Mouse (Mus musculus): Measurements from ENCODE around the gene Mamdc2. TPM values are rescaled to one million over a fixed set of nuclear protein-coding genes. Genes with fewer than 3 reads are reported as not detected.

The Mamdc2 gene
- polyA plus RNA-seq, 1 experiment from 2014 or later: 1.3 TPM

DNA sequence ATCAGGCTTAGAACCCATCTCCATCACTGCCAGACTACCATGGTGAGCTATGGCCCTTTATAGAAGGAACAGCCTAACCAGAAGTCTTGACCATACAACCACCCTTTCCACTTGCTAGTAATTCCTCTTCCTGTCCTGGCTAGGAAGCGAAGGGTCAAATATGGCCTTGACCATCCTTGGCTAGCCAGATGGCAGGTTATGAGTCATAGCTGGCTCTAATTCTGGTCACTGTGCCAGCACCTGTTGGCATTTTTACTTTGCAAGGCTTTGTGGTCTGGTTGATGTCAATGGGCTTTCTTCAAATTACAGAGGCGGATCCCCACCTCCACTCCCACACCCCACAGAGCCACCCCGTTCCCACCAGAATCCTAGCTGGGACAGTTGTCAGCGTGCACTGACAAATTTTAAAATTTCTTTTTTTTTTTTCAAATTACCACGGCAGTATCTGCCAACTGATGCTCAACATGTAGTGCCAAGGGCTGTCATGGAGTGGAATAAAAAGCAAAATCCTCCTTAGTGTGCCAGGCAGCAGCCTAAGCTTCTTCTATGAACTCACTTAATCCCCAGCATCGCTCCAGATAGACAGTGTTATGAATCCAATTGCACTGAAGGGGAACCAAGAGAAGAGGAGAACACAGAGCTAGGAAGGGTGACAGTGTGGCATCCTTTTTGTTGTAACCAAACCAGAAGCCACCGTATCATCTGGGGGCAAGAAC, 73.1 kb downstream of the Mamdc2 start:
- 92% methylated on average over 7 of the region's 7 CpGs for WGBS
- no peak for ATAC-seq (ENCODE audit: low FRiP score)
- Histone ChIP-seq H3K9ac (no peak overlapping the region), H3K4me3 (no peak overlapping the region), H3K27me3 (peaks cover 3% of the 10 kb centered on the region; the same call in 1 of the 2 replicates), H3K4me2 (replicated peaks) (no peak overlapping the region), H3K9me3 (replicated peaks) (no peaks in the 10 kb centered on the region), H3K27ac (no peak overlapping the region), H3K4me1 (peaks cover 11% of the 10 kb centered on the region), H3K36me3 (no peaks in the 10 kb centered on the region)

- no peak overlapping the region for H3K27ac ChIP-seq
- peaks cover 8% of the 10 kb centered on the region for H3K4me1 ChIP-seq
- 78% methylated on average over 9 of the region's 9 CpGs for WGBS
- H3K4me3 ChIP-seq: no peak overlapping the region
- H3K36me3 ChIP-seq: no peaks in the 10 kb centered on the region
- no peak overlapping the region for H3K9ac ChIP-seq
- ATAC-seq (ENCODE audit: low FRiP score): 0 out of 2 replicates have a peak, but pooled peaks have one; percentile 29
- H3K4me2 ChIP-seq (replicated peaks): no peak overlapping the region
- no peaks in the 10 kb centered on the region for H3K9me3 ChIP-seq (replicated peaks)
- peaks cover 3% of the 10 kb centered on the region; the same call in 1 of the 2 replicates for H3K27me3 ChIP-seq
Measured at GRCm38 (mm10) chr19:23373728-23374127, 74.5 kb downstream of the Mamdc2 start.

DNA sequence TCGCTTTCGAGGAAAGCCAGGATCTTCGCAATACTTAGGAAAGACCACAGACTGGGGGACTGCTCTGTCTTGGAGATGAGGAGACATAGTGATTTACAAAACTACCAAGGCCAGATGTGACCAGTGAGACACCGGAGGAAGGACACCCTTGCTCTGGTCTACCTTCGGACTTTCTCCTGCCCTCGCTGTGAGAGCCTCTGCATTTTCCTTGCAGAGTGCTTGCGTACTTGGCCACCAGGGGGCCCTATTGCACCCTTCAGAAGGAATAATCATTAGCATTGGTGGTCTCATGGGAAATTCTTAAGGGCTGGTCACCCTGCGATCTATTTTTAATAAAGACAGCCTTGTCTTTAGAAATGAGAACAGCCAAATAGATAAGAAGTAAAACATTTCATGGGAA, 75.0 kb downstream of the Mamdc2 start:
- Histone ChIP-seq H3K27me3 (peaks cover 3% of the 10 kb centered on the region; the same call in 1 of the 2 replicates), H3K9me3 (replicated peaks) (no peaks in the 10 kb centered on the region), H3K4me2 (replicated peaks) (no peak overlapping the region), H3K9ac (no peak overlapping the region), H3K4me3 (no peak overlapping the region), H3K36me3 (no peaks in the 10 kb centered on the region), H3K4me1 (peaks cover 8% of the 10 kb centered on the region), H3K27ac (no peak overlapping the region)
- WGBS: 47% methylated on average over 8 of the region's 8 CpGs
- 0 out of 2 replicates have a peak, but pooled peaks have one; percentile 32 for ATAC-seq (ENCODE audit: low FRiP score)

GRCm38 (mm10) chr19:23369275-23369674, 79.0 kb downstream of the Mamdc2 start:
- Histone ChIP-seq H3K4me3 (no peak overlapping the region), H3K9me3 (replicated peaks) (no peaks in the 10 kb centered on the region), H3K27ac (no peak overlapping the region), H3K4me2 (replicated peaks) (no peak overlapping the region), H3K27me3 (peaks cover 3% of the 10 kb centered on the region; the same call in 1 of the 2 replicates), H3K4me1 (no peaks in the 10 kb centered on the region), H3K36me3 (no peaks in the 10 kb centered on the region), H3K9ac (no peak overlapping the region)
- 93% methylated on average over 4 of the region's 4 CpGs for WGBS
- ATAC-seq (ENCODE audit: low FRiP score): no peak

DNA sequence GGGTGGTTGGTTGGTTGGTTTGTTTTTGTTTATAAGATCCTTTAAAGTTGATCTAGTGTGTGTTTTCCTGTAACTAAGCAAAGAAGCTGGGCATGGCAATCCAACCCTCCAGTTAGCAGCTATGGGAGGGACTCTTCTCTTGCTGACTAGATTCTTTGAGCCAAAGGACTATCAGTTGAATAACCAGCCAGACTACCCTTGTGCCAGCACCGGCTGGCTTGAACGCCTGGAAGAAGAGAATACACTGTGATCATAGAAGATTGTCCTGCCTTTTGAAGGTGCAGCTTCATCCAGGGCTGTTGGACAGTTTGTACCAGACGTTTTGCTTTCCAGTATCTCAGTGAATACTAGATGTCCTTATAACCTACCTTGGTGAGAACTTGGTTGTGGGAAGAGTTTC, 86.2 kb downstream of the Mamdc2 start:
- Histone ChIP-seq H3K4me2 (replicated peaks) (no peak overlapping the region), H3K4me3 (no peak overlapping the region), H3K9ac (no peak overlapping the region), H3K36me3 (no peaks in the 10 kb centered on the region), H3K9me3 (replicated peaks) (no peaks in the 10 kb centered on the region), H3K27me3 (no peaks in the 10 kb centered on the region), H3K4me1 (no peaks in the 10 kb centered on the region), H3K27ac (no peak overlapping the region)
- no peak for ATAC-seq (ENCODE audit: low FRiP score)
- 87% methylated on average over 3 of the region's 3 CpGs for WGBS

GRCm38 (mm10) chr19:23361124-23361523, 87.1 kb downstream of the Mamdc2 start:
- Histone ChIP-seq H3K27me3 (no peaks in the 10 kb centered on the region), H3K4me3 (no peak overlapping the region), H3K27ac (no peak overlapping the region), H3K4me2 (replicated peaks) (no peak overlapping the region), H3K4me1 (no peaks in the 10 kb centered on the region), H3K9me3 (replicated peaks) (no peaks in the 10 kb centered on the region), H3K9ac (no peak overlapping the region), H3K36me3 (no peaks in the 10 kb centered on the region)
- WGBS: 77% methylated on average over 4 of the region's 4 CpGs
- ATAC-seq (ENCODE audit: low FRiP score): no peak

GRCm38 (mm10) chr19:23360536-23360935, 87.7 kb downstream of the Mamdc2 start:
- Histone ChIP-seq H3K4me1 (no peaks in the 10 kb centered on the region), H3K36me3 (no peaks in the 10 kb centered on the region), H3K9me3 (replicated peaks) (no peaks in the 10 kb centered on the region), H3K27ac (no peak overlapping the region), H3K9ac (no peak overlapping the region), H3K4me2 (replicated peaks) (no peak overlapping the region), H3K4me3 (no peak overlapping the region), H3K27me3 (no peaks in the 10 kb centered on the region)
- ATAC-seq (ENCODE audit: low FRiP score): no peak
- 89% methylated on average over 4 of the region's 4 CpGs for WGBS

GRCm38 (mm10) chr19:23357253-23357652, 91.0 kb downstream of the Mamdc2 start:
- WGBS: 86% methylated on average over 5 of the region's 5 CpGs
- Histone ChIP-seq H3K4me3 (no peak overlapping the region), H3K27ac (no peak overlapping the region), H3K36me3 (no peaks in the 10 kb centered on the region), H3K9me3 (replicated peaks) (no peaks in the 10 kb centered on the region), H3K4me2 (replicated peaks) (no peak overlapping the region), H3K4me1 (no peaks in the 10 kb centered on the region), H3K27me3 (no peaks in the 10 kb centered on the region), H3K9ac (no peak overlapping the region)
- ATAC-seq (ENCODE audit: low FRiP score): no peak

DNA sequence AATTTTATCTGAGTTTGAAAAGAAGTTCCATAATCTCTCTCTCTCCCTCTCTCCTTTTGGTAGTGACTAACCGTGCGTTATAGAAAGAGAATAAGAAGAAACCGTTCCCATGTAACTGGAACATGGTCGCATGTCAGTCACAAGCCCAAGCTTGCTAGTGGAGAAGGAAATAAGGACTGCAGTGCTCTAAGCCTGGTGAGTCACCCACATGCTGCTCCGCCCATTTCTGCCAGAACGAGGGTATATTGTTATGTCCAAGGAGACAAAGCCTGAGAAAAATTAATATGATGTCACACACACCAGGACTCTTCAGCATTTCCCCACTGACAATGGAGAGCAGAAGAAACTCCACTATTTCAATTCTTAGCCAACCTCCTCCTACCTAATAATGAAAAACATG, 93.5 kb downstream of the Mamdc2 start:
- no peak overlapping the region for H3K27ac ChIP-seq
- WGBS: 90% methylated on average over 6 of the region's 6 CpGs
- no peaks in the 10 kb centered on the region for H3K27me3 ChIP-seq
- H3K9ac ChIP-seq: no peak overlapping the region
- ATAC-seq (ENCODE audit: low FRiP score): no peak
- H3K4me3 ChIP-seq: no peak overlapping the region
- no peak overlapping the region for H3K4me2 ChIP-seq (replicated peaks)
- no peaks in the 10 kb centered on the region for H3K9me3 ChIP-seq (replicated peaks)
- H3K4me1 ChIP-seq: no peaks in the 10 kb centered on the region
- no peaks in the 10 kb centered on the region for H3K36me3 ChIP-seq

- Histone ChIP-seq H3K36me3 (no peaks in the 10 kb centered on the region), H3K4me1 (no peaks in the 10 kb centered on the region), H3K27me3 (no peaks in the 10 kb centered on the region), H3K27ac (no peak overlapping the region), H3K9ac (no peak overlapping the region), H3K4me2 (replicated peaks) (no peak overlapping the region), H3K9me3 (replicated peaks) (no peaks in the 10 kb centered on the region), H3K4me3 (no peak overlapping the region)
- ATAC-seq (ENCODE audit: low FRiP score): no peak
- 68% methylated on average over 9 of the region's 9 CpGs for WGBS
Measured at GRCm38 (mm10) chr19:23353881-23354401, 94.3 kb downstream of the Mamdc2 start.

DNA sequence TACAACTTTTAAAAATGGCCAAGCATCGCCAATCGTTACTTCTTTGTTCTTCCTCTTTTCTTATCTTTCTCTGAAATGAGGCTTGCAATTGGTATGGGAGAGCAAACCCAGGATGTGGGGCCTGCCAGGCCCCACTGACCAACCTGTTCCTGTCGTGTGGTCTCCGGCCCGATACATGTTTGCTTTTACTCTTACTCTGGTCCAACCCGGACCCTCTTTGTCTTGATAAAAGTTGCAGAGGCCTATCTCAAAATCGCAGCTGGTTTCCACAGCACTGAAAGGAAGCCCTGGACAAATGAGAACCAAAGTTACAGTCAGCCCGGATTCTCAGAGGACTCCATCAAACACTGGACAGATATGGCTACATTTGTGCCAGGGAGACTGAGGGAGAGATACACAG, 95.1 kb downstream of the Mamdc2 start:
- Histone ChIP-seq H3K27ac (no peak overlapping the region), H3K27me3 (no peaks in the 10 kb centered on the region), H3K9ac (no peak overlapping the region), H3K36me3 (no peaks in the 10 kb centered on the region), H3K4me2 (replicated peaks) (no peak overlapping the region), H3K4me3 (no peak overlapping the region), H3K9me3 (replicated peaks) (no peaks in the 10 kb centered on the region), H3K4me1 (no peaks in the 10 kb centered on the region)
- ATAC-seq (ENCODE audit: low FRiP score): no peak
- 80% methylated on average over 8 of the region's 8 CpGs for WGBS

DNA sequence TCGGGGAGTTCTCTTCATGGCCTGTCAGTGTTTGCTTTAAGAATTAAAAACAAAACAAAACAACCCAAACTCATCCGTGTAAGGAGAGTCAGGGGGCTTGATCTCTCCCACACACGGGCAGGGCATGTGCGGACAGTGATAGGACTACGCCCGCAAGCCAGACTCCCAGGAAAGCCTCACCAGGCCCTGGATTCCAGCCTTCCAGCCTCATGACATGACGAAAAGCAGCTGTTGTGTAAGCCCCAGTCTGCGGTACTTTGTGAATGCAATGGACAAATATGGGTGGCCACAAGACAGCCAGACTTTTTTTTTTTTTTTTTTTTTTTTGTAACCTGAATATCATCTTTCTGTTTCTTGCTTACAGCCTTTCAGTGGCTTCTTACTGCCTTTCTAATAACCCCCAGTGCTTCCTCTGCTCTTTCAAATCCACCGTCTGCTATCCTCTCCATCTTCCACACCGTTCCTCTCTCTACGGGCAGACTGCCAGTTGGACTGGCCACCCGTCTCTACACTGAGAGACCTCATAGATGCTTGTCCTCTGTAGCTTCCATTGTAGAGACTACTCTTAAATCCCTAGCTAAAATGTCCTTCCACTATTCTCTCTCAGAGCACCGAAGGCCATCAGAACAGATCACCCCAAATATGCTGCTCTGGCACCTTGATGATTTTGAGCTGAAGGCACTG, 96.3 kb downstream of the Mamdc2 start:
- WGBS: 90% methylated on average over 13 of the region's 13 CpGs
- no peak for ATAC-seq (ENCODE audit: low FRiP score)
- H3K36me3 ChIP-seq: no peaks in the 10 kb centered on the region
- H3K9me3 ChIP-seq (replicated peaks): no peaks in the 10 kb centered on the region
- no peak overlapping the region for H3K4me3 ChIP-seq
- H3K4me2 ChIP-seq (replicated peaks): no peak overlapping the region
- H3K27me3 ChIP-seq: no peaks in the 10 kb centered on the region
- H3K27ac ChIP-seq: no peak overlapping the region
- no peak overlapping the region for H3K9ac ChIP-seq
- no peaks in the 10 kb centered on the region for H3K4me1 ChIP-seq
